Mouse (Mus musculus) heart, postnatal 4 days (tissue): ENCODE results near the gene Sept1. TPM values are rescaled to one million over a fixed set of nuclear protein-coding genes. Genes with fewer than 3 reads are reported as not detected.

Experiments used
- DNase-seq: peaks from one replicate; pipeline ENCODE4 v3.0.0; 2021
- total RNA-seq, 2 experiments: library from RNA; stranded (reverse); gene quantifications; 2 replicates each; pipeline ENCODE4 v1.2.3; 2021

The Sept1 gene
- total RNA-seq = 10 to 100 TPM; 11.2 to 12.1 TPM

DNA sequence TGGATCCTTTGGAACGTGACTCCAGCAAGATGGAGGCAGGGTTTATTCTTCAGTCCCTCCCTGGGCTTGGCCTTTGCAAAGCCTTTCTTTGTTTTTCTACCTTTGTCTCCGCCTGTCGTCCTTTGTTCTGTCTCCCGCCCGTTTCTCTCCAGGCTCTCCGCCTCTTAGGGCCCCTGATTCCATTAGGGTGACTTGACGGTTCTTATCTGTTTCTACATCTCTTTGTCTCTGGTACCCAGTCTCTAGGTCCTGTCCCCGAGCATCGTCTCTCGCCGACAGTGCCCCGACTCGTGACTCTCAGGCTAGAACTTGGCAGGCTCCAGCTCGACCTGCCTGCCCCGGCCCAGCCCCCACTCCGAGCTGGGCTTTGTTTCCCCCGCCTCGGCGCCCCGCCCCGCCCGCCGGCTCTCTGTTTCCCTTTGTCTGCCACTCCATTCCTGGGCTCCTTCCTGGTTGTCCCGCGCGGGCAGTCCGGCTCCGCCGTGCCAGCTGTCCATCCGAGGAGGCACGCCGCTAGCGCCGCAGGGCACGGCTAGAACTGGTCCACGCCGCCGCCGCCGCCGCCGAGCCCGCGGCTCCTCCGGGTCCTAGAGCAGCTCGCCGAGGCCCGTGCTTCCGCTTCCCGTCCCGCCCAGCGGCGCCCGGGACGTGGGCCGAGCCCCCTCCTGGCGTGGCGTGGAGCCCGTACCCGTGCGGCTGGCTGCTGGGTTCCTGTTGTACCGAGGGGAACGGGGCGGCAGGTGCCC is at the start of gene Sept1, which contains the start of gene Zfp553:
Gene Sept1 (minus strand): TSS at position 509 of the 746 bp plus-strand sequence.
Gene Zfp553 (plus strand): TSS at position 440 of the 746 bp plus-strand sequence.
- peak; percentile 85 for DNase-seq

DNA sequence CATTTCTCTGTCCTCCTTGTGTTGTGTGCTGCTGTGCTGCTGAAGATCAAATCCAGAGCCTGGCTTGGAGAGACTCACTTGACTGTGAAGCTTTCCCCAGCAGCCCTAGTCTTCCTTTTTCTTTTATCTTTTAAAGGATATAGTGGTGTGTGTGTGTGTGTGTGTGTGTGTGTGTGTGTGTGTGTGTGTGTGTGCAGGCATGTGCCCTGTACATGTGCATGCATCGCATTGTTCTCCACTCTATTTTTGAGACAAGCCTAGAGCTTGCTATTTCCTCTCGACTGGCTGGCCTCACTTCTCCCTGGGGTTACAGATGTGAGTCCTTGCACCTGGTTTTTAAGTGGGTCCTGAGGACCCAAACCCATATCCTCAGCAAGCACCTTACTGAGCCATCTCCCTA is 49.3 kb upstream of the Sept1 start:
- no peak for DNase-seq

DNA sequence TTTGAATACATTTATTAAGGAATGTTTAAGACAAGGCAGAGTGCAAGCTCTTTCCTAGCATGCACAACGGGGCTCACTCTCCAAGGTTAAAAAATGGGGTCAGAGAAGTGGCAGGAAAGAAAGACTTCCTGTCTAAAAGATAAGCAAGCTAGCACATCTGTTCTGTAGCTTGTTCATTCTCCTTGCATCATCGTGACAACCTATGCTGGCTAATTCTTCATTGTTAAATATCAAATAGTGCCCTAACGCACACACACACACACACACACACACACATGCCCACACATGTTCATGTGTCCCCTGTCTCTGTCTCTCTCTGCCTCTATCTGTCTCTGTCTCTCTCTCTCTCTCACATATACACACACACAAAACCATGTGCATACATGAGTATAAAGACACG is 48.2 kb upstream of the Sept1 start:
- no peak for DNase-seq

DNA sequence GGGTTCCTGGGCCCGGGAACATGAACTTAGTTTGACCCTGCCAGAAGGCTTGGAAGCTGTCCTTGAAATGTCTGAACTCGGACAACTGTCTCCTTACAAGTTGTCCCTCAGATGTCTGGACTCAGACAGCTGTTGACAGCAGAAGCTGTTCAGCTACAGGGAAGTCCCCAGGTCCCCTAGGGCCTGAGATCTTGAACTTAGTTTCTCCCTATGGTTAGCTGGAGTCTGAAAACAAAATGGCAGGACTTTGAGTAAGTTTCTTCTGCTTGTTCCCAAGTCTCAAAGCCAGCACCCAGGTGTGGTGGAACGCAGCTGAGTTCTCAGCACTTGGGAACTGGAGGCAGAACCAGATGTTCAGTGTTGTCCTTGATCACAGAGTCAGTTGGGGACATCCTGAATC is 47.2 kb upstream of the Sept1 start:
- peak; percentile 37 for DNase-seq

DNA sequence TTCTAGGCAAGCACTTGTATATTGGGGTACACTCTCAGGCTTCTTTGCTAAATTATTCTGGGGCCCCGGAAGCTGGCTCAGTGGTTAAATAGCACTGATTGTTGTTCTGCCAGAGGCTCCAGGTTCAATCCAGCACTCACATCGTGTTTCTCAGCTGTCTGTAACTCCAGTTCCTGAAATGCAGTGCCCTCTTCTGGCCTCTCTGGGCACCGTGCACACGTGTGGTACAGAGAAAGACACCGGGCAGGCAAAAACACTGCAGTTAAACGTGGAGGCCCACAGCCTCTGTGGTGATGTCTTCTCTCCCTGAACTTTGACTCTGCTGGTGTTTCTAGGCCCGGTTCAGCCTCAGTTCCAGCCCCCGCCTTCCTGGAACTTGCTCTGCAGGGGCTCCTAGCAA is 45.4 kb upstream of the Sept1 start:
- DNase-seq = peak; percentile 34

DNA sequence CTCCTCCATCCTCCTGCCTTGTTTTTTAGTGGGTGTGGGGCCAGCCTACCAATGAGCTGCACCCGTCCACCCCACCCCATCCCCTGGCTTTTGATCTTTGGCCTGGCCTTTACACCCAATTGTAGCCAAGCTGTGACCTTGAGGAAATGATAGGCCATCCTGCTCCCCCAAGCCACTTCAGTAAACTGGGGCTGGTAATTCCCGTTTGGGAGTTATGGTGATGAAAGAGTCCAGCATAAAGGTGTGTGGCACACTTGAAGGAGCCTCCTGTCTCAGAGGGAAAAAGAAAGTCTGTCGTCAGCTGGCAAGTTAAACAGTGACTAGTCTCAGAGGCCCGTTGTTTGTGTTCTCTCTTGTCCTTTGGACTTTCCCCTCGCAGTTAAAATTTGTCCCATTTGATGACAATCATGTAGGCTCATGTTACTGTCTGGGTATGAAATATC is 43.6 kb upstream of the Sept1 start:
- DNase-seq = no peak

DNA sequence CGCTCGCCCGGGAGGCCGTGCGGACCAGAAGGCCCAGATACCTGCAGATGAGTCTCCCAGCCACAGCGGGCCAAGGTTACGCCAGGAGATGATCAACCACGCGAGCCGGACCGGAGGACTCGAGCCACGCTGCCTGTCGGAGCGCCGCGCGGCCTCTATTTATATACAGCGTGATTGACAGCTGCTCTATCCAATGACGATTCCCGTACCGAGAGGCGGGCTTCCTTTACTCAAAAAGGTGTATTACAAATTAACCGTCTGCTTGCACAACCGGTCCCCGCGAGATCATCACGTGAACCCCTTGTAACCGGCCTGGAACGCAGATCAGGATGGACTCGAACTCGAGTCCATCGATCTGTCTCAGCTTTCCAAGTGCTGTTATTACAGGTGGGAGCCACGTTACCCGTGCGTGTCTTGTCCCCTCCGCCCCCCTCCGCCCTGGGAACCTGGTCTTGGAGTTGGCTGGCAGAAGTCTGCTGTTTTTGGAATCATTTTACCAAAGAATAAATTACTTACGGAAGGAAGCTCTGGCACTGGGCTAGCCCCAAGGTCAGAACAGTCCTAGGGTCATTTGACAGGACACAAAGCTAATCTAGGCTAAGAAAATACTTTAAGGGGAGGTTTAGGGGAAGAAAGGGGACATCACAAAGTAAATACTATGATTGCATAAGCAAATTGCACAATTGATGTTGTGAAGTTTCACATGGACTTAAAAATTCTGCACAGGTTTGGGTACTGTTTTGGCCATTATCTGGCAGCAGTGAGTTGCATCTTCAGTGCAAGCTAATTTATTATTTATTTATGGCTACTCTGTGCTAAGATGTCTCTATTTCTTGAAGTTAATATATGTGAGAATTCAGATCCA is 41.2 kb upstream of the Sept1 start, which contains the start of gene Sephs2:
Gene Sephs2 (minus strand): TSS at position 131 of the 865 bp plus-strand sequence.
- DNase-seq = peak; percentile 97

DNA sequence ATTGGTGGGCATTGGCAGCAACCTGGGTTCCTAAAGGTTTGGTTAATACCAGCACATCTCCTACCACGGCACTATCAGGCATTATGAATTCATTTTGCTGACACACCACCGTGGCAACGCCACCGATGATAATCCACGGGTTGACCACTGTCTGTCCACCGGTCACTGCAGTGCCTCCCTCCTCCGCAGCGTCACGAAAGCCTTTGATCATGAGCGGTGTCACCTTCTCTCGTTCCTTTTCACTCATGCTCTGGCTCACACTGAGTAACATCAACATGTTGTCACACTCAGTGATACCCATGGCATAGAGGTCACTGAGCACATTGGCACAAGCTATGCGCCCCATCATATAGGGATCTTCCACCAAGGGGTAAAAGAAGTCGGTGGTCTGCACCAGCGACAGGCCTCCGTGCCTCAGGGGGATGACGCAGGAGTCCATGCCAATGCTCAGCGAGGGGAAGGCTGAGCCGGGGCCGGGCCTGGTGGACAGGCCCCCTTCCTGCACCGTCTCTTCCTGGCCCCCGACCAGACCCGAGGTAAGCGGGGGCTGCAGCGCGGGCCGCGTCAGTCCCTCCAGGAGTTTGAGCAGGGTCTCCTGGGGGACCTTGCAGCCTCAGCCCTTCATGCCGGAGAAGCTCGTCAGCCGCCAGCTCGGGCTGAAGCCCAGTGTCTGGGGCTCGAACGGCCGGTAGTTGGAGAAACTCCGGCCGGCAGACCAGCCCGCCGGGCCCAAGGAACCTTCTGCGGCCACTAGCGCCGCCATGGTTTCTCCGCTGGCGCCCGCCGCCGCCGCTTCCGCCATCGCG is 40.4 kb upstream of the Sept1 start:
- DNase-seq = peak; percentile 63

DNA sequence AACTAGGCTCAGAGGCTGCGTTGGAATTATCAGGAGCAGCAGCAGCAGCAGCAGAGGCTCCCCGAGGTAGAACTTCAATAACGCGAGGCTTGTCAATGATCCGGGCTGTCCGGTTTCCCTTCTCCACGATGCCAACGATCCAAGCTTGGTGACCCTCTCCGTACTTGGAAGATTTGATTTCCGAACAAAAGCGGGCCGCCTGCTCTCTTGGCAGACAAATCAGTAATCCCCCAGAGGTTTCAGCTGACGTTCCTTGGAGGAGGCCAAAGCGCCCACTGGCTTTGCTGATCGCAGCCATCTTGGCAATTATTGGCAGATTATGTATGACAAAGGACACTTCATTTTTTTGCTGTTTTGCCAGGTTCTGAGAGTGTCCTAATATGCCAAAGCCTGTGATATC is 39.6 kb upstream of the Sept1 start:
- no peak for DNase-seq

DNA sequence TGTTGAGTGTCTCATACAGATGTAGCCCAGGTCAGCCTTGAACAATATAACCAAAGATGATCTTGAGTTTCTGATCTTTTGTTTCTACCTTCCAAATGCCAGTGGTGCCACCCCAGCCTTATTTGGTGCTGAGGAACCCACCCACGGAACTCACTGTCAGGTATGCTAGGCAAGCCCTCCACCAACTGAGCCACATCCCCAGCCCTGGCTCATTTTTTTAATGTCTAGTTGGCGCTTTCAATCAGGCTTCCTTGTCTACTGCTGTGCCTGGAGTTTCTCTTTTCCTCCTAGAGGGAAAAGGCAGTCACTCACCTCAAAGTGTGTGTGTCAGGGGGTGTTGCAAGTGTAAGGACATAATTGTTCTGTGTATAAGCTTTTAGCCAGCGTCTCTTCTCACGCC is 38.2 kb upstream of the Sept1 start:
- DNase-seq = no peak

DNA sequence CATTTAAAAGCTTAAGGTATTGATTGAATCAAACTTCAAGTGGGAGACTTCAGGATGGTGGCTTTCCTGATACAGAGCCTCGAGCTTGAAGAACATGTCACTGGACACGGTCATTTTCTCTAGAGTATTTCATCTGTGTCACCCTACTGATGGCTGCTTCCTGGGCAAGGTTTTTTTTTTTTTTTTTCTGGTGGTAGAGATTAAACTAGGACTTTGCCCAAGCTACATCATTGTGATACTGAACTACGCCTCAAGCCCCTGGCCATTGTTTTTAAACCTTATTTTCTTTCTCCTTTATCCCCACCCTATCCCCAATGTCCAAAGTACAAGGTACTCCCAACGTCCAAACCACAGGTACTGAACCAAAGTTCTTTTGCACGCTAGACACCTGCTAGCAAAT is 37.7 kb upstream of the Sept1 start:
- DNase-seq = no peak

DNA sequence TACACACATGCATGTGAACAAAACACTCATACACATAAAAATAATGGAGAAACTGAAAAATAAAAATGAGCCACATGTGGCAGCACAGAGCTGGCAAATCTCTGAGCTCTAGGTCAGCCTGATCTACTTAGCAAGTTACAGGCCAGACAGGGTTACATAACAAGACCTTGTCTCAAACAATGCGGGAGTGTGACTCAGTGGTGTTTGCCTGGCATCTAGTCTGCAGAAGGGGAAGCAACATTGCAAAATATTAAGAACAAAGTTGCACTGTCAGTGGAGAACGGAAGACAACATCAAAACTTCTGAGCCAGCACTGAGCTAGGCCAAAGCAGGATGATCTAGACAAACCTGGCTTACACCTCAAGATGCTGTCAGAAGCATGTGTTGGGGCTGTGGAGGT is 37.3 kb upstream of the Sept1 start:
- DNase-seq = no peak

DNA sequence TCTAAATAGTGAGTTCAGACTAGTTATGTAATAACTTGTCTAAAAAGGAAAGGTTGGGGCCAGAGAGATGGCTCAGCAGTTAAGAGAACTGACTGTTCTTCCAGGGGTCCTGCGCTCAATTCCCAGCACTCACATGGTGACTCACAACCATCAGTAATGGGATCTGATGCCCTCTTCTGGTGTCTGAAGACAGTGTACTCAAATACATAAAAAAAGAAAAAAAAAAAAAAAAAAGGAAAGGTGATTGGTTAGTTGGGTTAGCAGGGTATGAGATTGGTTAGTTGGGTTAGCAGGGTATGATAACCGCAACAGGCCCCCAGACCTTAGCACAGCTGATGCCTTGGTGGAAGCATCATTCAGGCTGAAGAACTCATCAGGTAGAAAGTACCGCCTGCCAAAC is 30.6 kb upstream of the Sept1 start:
- DNase-seq = no peak

DNA sequence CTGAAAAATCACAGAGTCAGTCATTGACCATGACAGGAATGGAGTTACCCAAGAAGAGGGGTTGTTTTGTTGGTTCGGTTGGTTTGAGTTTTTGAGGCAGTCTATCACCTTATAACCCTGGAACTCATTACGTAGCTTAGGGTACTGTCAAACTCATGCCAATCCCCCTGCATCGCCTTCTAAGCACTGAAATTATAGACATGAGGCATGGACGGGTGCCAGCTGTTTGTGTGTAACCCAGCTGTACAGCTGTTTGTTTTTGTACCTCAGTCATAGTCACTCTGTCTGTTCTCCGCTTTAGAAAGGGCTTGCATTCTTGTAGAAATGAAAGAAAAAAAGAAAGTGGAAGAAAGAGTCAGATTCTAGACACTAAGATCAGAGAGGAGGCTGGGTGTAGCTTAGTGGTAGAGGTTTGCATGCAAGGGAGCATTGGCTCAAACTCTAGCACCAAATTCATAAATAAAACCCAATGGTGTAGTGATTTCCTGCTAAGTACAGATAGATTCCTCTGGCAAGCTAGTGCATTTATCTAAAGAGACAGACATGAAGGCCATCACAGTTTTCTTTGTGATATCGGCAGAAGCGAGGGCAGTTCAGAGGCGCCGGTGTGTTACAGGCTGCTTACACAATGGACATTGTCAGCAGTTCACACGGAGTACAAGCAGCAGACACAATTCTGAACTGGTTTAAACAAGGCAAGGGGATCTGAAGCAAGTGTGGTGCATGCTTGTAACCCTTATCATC is 29.5 kb upstream of the Sept1 start:
- no peak for DNase-seq

DNA sequence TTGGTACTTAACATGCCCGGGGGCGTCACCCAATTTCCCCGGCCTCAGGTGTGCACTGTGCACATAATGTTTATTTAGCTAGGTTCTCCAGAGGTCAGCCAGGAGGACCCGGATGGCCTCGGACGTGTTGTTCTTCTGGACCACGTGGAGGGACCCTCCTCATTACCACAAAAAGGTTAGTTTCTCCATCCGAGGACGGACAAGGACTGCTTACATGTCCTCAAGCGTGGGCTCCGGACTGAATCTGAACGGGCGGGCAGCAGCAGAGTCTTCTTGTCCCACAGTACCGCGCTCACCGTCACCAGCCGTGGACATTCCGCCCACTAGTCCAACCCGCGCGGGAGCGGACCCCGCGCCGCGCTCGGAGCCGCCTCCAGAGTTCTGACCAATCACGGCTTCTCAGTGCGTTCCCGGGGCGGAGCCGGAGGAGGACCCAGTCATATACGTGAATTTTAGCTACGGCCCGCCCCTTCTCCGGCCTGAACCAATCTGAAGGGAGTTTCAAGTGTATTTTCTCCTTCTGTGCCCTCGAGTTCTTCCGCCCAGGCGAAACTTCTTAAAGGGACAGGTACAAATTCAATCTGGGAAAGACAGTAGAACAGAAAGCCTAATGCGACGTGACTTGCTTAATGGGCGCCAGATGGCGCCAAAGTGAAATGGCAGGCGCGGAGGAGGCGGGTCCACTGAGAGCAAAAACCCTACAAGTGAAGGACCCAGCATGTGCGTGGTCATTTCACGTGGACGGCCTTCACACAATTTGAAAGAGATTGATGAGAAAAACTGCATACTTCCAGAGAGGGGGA is 27.6 kb upstream of the Sept1 start, which contains the start of gene Dctpp1:
Gene Dctpp1 (minus strand): TSS at position 401 of the 803 bp plus-strand sequence.
- DNase-seq = peak; percentile 97

DNA sequence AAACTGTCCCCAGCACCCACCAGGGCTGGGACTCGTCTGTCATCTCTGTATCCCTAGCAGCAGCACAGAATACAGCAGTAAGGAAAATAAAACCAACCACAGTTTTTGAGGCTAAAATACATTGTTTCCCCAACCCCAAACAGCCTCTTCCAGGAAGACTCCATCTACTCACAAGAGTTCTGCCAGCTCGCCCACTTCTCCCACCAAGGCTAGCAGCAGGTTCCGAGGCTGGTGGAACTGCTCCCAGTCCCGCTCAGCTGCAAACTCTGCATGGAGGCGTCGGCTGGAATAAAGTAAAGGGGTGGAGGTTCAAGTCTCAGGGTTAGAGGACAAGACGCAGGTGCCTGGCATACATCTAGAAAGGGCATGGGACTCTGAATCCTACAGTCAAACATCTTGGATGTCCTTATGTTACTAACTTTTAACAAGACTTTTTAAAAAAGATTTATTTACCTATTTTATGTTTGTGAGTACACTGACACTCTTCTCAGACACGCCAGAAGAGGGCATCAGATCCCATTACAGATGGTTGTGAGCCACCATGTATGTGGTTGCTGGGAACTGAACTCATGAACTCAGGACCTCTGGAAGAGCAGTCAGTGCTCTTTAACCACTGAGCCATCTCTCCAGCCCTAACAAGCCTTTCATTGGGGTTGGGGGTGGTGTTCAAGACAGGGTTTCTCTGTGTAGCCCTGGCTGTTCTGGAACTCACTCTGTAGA is 26.4 kb upstream of the Sept1 start:
- no peak for DNase-seq

DNA sequence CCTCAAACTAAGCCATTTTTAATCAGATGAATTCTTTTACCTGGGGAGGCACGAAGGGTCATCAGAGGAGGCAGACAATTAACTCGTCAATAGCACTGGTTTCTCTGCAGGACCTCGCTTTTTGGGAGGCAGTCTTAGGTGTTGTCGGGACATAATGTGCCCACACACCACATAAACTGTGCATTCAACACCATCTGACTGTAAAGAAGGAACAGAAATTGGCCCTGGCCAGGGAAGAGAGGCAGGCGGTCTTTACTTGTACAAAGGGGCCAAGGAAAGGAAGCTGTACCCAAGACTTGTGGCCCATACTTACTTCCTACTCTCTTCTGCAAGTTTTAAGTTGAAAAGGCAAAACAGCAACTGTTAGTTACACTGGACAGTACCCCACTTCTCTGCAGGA is 23.6 kb upstream of the Sept1 start:
- DNase-seq = no peak

DNA sequence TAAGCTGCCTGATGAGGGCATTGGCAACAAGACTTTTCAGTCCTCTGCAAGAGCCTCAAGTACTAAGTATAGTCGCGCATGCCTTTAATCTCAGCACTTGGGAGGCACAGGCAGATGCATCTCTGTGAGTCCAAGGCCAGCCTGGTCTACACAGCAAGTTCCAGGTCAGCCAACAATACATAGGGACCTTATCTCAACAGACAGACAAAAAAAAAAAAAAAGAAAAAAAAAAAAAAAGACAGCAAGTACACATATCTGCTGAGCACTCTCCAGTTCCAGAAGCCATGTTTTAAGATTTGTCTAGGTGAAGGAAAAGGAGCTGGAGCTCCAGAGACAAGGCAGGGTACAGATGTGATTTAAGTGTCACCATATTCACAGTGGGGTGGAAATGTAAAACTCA is 23.0 kb upstream of the Sept1 start:
- DNase-seq = no peak

DNA sequence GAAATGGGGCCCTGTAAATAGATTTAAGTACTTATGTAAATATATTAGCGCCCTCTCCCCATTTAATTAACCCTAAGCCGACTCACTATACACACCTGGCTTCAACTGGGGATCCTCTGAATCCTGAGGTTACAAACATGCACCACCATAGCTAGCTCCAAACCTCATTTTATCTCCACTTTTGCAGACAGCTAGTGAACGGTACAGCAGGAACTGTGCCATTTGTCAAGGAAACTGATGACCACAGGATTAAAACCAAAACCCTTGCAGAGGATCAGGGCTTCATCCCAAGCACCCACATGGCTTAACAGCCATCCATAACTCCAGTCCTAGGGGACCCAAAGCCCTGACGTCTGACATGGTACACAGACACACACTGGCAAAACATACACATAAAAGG is 22.1 kb upstream of the Sept1 start:
- DNase-seq = no peak
